Mouse (Mus musculus) liver, adult 2 months (tissue): ENCODE measurements around the gene Cacng6.

ENCODE experiments used
- CTCF ChIP-seq: fragments of 200-500 bp; IDR thresholded peaks from 2 replicates; pipeline ENCODE4 v1.5.1; 2011; ENCODE audit warnings: low read depth, low read length, control low read depth
- POLR2A ChIP-seq: fragments of 200-500 bp; IDR thresholded peaks from 2 replicates; pipeline ENCODE4 v1.6.1; 2011; ENCODE audit warnings: low read length, control low read depth; ENCODE audit not compliant: insufficient read depth; ENCODE audit errors: extremely low read depth

DNA sequence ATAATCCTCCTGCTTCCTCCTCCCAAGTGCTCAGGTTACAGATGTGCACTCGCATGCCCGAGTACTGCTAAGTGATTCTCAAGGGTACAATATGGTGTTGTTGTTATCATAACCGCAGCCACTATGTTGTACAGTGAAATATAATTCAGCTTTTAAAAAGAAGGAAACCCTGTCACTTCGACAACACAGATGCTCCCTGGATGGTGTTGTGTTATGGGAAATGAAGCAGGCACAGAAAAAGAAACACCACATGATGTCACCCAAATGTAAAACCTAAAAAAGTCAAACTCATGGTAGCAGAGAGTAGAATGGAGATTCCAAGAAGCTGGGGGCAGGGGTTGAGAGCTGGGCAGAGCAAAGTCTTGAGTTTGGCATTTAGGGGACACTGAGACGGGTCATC, 26.7 kb downstream of the Cacng6 start:
- TF ChIP-seq CTCF (no peak), POLR2A (no peak)
